Mouse (Mus musculus): ENCODE results near the gene Ecsit.
A peak's percentile ranks its signal among the peaks of the same experiment; 100 is the strongest.

The Ecsit gene

DNA sequence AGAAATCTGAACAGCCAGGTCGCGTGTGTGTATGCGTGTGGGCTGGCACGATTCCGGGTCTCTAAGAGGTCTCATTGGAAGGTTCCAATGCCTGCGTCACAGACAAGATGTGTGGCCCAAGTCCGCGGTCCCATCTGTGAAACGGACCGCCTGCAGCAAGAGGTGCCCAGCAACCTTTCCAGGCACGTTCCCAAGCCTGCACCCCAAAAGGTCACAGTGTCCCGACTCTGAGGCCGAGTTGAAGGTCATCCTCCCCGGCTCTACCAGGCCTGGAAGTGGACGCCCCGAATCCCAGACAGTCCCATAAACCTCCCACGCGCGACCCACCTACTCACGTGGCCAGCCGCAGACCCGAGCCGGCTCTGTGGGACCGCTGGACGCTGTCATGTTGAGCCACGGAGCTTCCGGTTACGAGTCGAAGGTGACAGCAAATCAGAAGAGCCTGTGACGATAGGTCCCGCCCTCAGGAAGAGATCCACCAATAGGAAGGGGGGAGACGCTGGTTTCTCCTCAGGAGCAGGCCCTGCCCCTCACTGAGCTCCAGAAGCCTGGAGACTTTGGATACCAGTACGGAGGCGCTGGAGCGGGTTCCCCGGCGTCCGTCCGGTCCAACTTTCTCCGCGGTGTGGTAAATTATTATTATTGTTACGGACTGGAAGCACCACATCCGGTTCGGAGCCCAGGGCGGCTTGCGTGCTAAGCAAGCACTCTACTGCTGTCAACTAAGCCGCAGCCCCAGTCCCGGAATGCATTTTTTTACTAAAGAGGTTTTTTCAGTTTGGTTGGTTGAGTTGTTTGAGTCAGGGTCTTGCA lies at the start of gene Ecsit:
Gene Ecsit (minus strand): TSS at position 417 of the 813 bp plus-strand sequence.
- DNase-seq (ENCODE audit: low read depth, low spot score) = peak; percentile 98

DNA sequence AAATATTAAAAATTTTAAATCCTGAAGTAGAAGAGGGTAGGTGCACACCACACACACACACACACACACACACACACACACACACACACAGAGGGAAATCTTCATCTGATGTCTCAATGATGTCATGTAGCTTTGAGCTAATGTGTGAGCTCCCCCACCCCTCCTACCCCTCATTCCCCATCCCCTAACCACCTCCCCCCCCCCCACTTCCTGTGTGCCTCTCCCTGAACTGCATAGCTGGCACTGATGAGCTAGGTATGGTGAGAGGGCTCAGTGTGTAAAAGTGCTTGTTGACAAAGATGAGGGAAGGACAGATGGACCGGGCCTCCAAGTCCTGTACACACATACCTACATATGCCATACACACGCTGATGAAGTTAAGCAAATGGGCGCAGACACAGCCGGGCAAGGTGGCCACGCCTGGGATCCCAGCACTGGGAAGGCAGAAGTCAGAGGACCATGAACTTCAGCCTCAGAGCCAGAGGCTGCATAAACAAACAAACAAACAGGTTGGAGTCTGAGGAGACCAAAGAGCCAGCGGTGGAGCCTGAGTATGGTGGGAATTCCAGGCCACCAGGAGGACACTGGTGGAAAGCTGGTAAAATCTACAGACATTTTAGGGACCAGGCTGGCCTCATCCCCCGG lies 49.1 kb upstream of the Ecsit start:
- DNase-seq (ENCODE audit: low read depth, low spot score) = no peak

GRCm38 (mm10) chr9:22132220-22132619 lies 47.0 kb upstream of the Ecsit start:
- DNase-seq (ENCODE audit: low read depth, low spot score) = no peak

DNA sequence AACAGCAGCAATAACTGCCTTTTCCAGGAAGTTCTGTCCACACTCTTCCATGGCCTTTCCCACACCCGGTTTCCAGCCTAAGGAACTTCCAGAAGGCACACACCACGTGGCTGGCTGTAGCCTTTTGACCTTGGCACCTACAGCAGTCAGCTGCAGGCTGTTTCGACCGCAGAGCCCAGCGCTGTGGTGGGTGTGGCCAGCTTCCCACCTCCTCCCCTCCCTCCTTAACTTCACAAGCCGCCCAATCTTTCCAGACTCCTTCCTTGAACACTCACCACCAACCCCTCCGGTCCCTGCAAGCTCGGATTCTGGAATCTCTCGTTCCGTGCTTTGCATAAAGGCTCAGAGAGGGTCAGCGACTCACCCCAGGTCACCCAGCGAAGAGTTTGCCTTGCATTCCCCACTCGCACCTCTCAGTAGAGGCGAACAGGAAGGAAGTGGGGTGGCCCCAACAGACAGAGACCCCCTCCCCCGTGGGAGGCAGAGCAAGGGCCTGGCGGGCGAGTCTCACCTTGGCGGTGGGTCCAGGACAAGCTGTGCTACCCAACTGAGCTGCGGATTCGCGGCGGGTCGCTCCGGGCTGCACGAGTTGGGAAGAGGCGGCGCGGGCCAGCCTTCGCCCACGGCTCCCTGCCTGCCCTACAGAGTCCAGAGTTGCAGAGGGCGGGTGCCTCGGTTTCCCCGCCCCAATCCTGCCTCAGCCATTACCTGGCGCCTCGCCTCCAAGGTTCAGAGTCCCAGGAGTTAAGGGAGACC lies 46.2 kb upstream of the Ecsit start:
- DNase-seq (ENCODE audit: low read depth, low spot score) = no peak

DNA sequence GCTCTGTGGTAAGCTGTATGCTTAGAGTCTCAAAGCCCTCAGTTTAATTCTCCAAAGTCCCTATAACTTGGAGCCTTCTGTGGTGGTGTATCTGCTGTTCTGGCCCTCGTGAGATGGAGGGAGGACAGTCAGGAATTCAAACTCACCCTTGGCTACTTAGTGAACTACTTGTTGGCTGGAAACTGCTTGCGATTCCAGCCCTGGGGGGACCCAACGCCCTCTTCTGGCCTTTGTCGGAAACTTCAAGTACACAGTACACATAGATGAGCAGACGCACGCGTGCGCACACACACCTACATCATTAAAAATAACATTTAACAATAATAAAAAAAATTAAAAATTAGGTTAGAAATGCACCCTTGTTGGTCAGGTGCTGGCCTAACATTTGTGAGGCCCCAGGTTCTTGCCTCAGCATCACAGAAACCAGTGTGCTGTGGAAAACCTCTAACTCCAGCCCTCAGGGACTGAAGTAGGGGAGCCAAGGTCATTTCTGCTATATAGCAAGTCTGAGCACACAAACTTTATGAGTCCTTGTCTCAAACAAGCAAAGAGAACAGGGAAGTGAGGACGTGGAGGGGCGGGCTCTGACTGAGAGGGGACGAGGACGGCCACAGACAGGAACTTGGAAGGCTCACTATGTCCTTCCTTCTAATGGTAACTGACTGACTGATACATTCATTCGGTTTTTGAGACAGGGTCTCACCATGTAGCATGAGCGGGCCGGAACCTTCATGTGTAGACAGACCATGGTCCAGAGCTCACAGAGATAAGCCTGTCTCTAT lies 40.2 kb upstream of the Ecsit start:
- no peak for DNase-seq (ENCODE audit: low read depth, low spot score)

DNA sequence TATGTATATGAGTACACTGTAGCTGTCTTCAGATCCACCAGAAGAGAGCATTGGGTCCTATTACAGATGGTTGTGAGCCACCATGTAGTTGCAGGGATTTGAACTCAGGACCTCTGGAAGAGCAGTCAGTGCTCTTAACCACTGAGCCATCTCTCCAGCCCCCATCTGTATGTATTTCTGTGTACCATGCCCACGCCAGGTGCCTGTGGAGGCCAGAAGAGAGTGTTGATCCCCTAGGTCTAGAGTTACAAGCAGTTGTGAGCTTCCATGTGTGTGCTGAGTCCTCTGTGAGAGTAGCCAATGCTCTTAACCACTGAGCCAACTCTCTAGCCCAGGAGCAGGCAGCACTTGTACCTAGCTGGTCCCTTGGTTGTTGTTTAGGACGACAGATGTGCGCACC lies 38.9 kb upstream of the Ecsit start:
- no peak for DNase-seq (ENCODE audit: low read depth, low spot score)

DNA sequence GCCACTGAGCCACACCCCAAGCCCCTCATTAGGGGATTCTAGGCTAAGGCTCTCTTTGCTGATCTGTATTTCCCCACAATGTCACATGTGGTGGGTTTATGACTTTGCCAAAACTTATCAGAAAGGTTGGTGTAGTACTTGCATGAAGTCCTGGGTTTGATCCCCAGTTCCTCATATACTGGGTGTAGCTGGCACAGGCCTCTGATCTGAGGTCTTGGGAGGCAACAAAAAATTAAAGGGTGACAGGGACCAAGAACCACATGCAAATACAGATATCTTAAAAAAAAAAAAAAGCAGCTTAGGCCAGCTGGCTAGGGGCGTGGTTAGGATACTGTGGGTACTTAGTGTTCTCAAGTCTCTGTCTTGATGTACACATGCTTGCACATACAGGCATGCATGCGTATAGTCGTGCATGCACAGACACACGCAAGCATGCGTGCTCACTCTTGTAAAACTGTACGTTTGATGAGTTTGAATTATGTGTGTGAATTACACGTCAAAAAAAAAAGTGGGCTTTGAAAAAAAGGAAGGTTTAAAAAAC lies 37.9 kb upstream of the Ecsit start:
- DNase-seq (ENCODE audit: low read depth, low spot score) = no peak

GRCm38 (mm10) chr9:22122005-22122404 lies 36.8 kb upstream of the Ecsit start:
- no peak for DNase-seq (ENCODE audit: low read depth, low spot score)

- no peak for DNase-seq (ENCODE audit: low read depth, low spot score)
These were observed 36.3 kb upstream of the Ecsit start for GRCm38 (mm10) chr9:22121545-22121944.

GRCm38 (mm10) chr9:22119543-22119942 lies 34.3 kb upstream of the Ecsit start:
- DNase-seq (ENCODE audit: low read depth, low spot score) = no peak

GRCm38 (mm10) chr9:22117754-22118456 lies 32.7 kb upstream of the Ecsit start:
- peak; percentile 78 for DNase-seq (ENCODE audit: low read depth, low spot score)

DNA sequence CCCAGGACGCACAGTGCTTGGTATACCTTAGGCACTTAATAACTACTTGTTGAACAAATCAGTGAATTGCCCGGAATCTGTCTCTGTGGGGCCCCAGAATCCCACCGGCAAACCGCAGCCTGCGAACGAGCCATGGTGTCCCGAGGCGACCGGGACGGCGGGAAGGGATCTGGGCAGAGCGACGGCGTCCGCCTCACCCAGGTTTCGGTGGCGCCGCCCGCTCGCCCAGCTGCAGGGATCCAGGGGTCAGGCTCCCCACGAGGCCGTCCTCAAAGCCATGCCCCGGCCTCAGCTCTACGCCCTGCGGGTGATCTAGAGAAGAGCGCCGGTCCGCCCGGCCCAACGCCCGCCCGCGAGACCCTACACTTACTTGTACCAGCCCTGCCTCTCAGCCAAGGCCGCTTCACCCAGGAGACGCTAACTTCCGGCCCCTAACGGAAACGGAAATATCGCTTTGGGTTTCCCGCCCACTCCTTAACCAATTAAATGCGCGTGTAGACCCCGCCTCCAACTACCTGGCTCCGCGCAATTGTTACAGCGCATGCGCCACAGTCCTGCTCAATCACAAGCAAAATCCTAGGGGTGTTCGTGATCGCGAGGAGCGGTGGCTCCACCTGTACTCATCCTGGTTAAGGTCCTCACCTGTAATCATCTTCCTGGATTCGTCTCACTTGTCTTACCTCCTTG lies 31.6 kb upstream of the Ecsit start, which contains the start of gene Elof1:
Gene Elof1 (minus strand): TSS at position 433 of the 687 bp plus-strand sequence.
- DNase-seq (ENCODE audit: low read depth, low spot score) = peak; percentile 98

GRCm38 (mm10) chr9:22116086-22116485 lies 30.8 kb upstream of the Ecsit start:
- DNase-seq (ENCODE audit: low read depth, low spot score) = peak; percentile 23

GRCm38 (mm10) chr9:22115635-22116034 lies 30.4 kb upstream of the Ecsit start:
- no peak for DNase-seq (ENCODE audit: low read depth, low spot score)

GRCm38 (mm10) chr9:22108194-22108593 lies 23.0 kb upstream of the Ecsit start:
- no peak for DNase-seq (ENCODE audit: low read depth, low spot score)

- DNase-seq (ENCODE audit: low read depth, low spot score) = no peak
These were observed 14.7 kb upstream of the Ecsit start for GRCm38 (mm10) chr9:22099922-22100321.

DNA sequence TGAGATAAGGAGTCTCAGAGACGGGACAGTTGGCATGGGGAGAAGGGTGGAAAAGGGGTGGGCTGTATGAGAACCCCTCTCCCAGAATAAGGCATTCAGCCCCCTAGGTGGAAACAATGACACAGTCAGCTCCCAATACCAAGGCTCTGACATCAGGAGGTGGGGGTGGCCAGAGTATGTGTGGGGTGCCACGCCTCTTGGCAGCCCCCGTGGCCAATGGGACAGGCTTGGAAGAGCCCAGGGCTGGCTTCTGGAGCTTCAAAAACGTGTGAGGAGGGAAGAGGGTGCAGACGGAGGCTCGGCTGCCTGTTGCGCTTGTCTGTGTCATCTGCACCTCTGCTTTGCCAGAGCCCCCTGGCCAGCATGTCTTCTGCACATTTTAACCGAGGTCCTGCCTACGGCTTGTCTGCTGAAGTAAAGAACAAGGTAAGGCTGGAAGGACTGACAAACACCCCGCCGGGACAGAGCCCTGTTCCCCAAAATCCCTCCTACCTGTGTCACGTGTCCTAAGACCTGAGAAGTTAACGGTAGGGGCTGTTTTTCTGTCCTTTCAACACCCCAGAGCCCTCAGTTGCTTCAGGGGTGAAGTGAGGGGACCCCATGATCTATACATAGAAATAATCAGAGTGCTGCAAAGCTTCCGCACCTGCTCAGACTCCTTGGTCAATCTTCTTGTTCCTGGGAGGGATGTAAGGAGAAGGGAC lies 13.9 kb upstream of the Ecsit start, which contains the start of gene Cnn1:
Gene Cnn1 (plus strand): TSS at position 224 of the 704 bp plus-strand sequence.
- DNase-seq (ENCODE audit: low read depth, low spot score) = no peak

DNA sequence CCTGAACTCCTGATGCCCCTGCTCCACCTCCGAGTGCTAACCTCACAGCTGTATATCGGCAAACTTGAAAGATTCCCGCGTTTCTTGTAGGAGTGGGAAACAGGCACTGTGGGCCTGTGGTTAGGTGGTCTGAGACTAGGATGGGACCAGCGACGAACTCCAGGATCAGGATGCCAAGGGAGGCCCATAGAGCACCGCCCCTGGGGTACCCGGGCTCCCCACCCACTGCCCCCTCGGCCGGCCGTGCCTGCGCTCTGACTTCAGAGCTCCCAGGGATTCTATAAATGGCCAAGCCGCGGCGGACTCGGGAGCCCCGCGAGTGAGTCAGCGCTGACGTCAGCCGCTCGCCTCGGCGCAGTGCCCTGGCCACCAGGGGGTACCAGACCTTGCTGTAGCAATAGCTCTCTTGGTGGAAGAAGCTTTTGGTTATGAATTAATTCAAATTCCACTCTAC lies 10.6 kb upstream of the Ecsit start:
- peak; percentile 48 for DNase-seq (ENCODE audit: low read depth, low spot score)

DNA sequence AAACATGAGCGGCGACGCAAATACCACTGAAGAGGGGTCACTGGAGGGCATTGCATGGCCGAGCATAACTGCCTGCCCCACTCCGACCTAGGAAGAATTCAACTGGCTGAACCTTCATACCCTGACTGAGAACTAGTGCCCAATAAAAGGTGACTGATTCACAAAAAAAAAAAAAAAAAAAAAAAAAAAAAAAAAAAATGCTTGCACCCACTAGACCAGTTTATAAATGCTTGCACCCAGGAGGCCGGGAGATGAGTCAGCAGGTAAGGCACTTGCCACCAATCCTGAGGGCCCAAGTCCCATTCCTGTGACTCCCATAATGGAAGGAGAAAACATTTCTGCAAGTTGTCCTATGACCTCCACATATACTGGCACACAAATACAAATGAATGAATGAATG lies 7.5 kb upstream of the Ecsit start:
- no peak for DNase-seq (ENCODE audit: low read depth, low spot score)

Measured in 3T3-L1 (cell line).